ENCODE assay signal across 20 mouse cellular contexts in genomic region chr17:49377626-49378025, GRCm38 (mm10).
"Had no signal": no experiment of that assay in that cellular context is flagged by ENCODE, and none has a peak within 500 bp of the region (broad histone marks: within the 10 kb centered on the region; RNA-seq: fewer than 3 reads in every experiment).

No protein-coding gene starts in this region.

- H3K36me3 ChIP-seq: midbrain, embryonic 10.5 days; midbrain, embryonic 12.5 days; neural tube, embryonic 13.5 days; neural tube, embryonic 15.5 days; stomach, embryonic 15.5 days had no signal

- DNase-seq: lung, adult 18-20 months; lung, embryonic 14.5 days; lung, postnatal 10 days; lung, postnatal 4 days; midbrain, embryonic 14.5 days; retina, postnatal 1 day; right cerebral cortex, adult 18-20 months; right cerebral cortex, postnatal 25 days; right cerebral cortex, postnatal 4 days; spleen, adult 18-20 months; thymus, adult 2 months; thymus, postnatal 25 days; thymus, postnatal 4 days had no signal

- H3K4me3 ChIP-seq: midbrain, embryonic 10.5 days; midbrain, embryonic 12.5 days; myocyte; neural tube, embryonic 13.5 days; neural tube, embryonic 15.5 days; stomach, embryonic 15.5 days had no signal

- H3K27me3 ChIP-seq: midbrain, embryonic 12.5 days; neural tube, embryonic 15.5 days; stomach, embryonic 15.5 days had no signal

- H3K4me1 ChIP-seq: midbrain, embryonic 10.5 days; midbrain, embryonic 12.5 days; neural tube, embryonic 13.5 days; stomach, embryonic 15.5 days had no signal

- H3K9me3 ChIP-seq: midbrain, embryonic 10.5 days; midbrain, embryonic 12.5 days; neural tube, embryonic 13.5 days; neural tube, embryonic 15.5 days; stomach, embryonic 15.5 days had no signal

- H3K27ac ChIP-seq: midbrain, embryonic 10.5 days; midbrain, embryonic 12.5 days; neural tube, embryonic 13.5 days; neural tube, embryonic 15.5 days; stomach, embryonic 15.5 days; stomach, postnatal 0 days had no signal
